Mouse (Mus musculus): ENCODE data around the gene Slc50a1.

Gene Slc50a1

DNA sequence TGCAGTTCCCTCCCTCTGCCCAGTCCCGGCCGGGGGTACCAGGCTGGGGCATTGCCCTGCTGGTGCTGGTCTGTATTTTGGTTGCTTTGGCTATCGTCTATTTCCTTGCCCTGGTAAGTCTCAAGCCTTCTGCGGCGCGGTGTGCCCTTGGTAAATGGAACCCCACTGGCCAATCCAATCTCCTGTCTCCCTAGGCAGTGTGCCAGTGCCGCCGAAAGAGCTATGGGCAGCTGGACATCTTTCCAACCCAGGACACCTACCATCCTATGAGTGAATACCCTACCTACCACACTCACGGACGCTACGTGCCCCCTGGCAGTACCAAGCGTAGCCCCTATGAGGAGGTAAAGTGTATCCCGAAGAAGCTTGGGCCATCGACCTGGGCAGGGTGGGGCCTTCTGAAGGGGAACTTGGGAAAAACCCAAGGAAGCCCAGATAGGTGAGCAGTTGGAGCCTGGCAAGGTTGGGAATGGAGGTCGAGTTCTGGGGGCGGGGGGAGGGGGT, 38.5 kb downstream of the Slc50a1 start:
- no peak for DNase-seq (ENCODE audit: low read depth, low spot score)

DNA sequence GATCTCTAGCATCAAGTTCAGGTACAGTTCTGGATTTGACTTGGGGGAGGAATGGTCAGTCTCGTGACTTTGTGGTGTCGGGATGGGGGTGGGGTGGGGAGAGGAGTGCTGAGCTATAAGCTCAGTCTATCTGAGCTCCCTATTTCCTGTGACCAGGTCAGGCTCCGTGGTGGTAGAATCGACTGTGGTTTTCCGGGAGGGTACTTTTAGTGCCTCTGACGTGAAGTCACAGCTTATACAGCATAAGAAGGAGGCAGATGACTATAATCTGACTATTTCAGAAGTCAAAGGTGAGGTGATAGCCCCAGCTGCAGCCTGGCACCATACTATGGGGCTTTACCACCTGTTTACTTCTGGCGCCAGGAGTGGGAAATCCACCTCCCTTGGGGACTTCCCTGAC, 39.0 kb downstream of the Slc50a1 start:
- no peak for DNase-seq (ENCODE audit: low read depth, low spot score)

DNA sequence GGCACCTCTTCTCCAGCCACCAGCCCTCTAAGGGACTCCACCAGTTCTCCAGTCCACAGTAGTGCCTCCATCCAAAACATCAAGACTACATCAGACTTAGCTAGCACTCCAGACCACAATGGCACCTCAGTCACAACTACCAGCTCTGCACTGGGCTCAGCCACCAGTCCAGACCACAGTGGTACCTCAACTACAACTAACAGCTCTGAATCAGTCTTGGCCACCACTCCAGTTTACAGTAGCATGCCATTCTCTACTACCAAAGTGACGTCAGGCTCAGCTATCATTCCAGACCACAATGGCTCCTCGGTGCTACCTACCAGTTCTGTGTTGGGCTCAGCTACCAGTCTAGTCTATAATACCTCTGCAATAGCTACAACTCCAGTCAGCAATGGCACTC, 39.8 kb downstream of the Slc50a1 start:
- no peak for DNase-seq (ENCODE audit: low read depth, low spot score)

DNA sequence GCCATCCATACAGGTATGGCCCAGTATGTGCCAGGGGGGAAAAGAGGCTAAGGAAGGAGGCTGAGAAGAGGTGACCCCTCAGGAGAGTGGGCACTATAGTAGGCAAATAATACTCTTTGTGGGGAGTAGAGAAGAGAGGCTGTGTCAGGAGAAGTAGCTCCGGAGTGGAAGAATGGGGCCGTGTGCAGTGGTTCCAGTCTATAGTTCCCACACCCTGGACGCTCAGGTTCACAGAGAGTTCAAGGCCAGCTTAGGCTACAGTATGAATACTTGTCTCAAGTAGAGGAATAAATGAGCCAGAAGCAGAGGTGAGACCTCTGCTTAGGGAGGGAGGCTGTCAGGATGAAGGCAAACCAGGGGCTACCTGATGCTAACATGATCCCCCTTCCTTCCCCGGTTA, 41.1 kb downstream of the Slc50a1 start:
- DNase-seq (ENCODE audit: low read depth, low spot score): peak; percentile 89

DNA sequence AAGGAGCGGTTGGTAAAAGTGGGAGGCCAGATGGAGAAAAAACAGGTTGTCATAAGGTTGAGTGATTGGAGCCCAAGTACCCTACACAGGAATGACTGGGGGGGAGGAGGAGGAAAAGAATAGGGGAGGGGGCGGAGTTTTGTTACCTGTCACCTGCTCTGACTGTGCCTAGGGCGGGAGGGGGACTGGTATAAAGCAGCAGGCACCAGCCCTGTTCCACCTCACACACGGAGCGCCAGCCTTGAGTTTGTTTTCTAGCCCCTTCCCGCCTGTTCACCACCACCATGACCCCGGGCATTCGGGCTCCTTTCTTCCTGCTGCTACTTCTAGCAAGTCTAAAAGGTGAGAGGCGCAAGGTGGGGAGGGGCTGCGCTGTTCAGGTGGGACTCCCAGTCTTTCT, 41.5 kb downstream of the Slc50a1 start, which contains the start of gene Muc1:
Muc1 (plus strand) TSS at position 222 of the 400 bp plus-strand sequence.
- peak; percentile 55 for DNase-seq (ENCODE audit: low read depth, low spot score)

DNA sequence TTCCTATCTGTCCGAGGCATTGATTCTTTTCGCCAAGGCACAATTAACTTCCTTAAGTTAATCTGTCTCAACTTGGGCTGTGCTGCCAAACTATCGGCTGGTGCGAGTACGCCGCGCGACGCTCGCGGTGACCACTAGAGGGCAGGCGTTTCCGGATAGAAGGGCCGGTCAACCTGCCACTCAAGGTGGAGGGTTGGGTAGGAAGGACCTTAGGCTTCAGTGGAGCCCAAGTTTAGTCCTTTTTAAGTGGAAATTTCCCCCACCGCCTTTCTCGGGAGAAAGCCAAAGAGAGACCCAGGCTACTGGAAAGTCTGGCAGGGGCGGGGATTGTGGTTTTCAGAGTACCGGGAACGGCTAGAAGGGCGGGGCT, 42.2 kb downstream of the Slc50a1 start:
- DNase-seq (ENCODE audit: low read depth, low spot score): peak; percentile 90

DNA sequence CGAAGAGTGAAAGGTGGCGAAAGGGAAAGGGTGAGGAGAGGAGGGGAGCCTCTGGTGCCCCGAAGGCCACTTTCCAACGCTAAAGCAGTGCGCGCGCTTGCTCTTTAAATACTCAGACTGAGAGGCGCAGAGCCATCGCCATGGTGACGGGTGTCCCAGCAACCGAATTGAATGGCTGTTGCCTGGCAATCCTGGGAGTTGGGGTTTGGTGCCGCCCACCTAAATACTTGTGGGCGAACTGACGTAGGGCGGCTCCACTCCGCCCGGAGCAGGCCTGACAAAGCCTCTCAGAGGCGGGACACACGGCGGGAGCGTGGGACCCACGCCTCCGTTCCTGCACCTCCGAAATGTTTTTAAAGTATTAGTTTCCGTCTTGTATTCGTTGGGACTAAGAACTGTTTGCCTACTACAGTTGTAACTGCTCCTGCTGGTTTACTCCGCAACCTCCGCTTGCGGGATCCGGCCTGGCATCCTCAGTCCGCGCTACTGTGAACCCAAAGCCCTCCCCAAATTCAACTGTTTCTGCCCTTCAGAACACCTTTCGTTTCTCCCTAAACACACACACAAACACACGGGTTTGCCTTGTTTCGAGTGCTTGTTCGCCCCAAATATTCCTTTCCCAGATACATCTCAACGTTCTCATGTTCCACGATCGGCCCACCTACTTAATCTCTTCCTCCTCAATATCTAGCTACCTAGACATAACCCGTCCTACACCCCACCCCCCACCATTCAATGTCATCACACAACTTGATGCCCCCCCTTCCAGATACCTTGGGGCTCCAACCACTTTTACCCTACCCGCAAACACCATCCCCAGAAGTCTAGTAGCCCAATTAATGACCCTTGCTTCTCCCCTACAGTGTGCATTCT, 42.8 kb downstream of the Slc50a1 start:
- DNase-seq (ENCODE audit: low read depth, low spot score): peak; percentile 97

DNA sequence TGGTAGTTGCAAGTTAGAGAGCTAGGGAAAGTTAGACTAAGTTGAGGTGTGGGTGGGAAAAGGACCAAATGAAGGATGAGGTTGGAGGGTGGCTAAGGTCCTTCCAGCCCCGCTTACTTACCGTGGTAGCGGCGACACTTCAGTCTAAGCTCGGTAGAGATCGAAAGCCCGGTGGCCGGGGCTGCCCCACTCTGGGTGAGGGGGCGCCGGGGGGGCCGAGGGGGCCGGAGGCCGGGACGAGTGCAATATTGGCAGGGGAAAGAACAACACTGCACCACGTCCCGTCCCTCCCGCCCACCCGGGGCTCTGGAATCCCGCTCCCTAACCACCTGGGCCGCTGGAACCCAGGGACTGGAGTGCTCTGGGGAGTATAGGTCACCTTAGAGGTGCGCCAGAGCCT, 43.5 kb downstream of the Slc50a1 start, which contains the start of gene Mtx1:
Mtx1 (minus strand) TSS at position 189 of the 400 bp plus-strand sequence.
- DNase-seq (ENCODE audit: low read depth, low spot score): no peak

DNA sequence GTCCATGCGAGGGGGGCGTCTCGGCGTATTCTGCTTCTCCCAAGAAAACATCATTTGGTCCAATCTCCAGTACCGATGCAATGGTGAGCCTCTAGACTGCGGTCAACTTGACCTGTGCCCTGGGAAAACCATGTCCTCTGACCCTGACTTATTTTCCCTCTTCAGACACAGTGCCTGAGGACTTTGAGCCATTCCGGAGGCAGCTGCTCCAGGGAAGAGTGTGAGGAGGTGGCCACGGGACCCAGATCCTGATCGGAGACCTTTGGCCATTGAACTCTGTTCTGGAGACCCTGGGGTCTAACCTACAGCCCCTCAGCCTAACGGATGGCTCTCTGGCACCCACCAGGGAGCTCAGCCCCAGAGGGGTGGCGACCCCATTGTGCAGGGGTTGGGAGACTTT, 44.0 kb downstream of the Slc50a1 start:
- no peak for DNase-seq (ENCODE audit: low read depth, low spot score)

DNA sequence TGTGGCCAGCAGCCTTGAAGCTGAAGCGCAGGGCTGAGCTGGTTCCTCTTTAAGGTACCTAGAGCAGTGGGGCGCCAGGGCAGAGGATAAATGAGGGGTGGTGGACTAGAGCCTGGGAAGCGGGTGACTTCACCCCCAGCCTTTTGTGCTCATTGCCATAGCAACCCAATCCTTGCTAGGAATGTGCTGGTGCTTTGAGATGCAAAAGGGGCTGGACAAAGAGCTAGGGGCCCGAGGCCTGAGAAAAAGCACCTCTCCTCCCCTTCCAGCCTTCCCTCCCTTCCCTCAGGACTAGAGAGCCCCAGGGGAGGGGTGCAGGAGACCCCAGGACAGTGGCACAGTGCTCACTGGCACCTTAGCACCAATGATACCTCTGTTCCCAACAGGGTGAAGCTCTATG, 44.5 kb downstream of the Slc50a1 start:
- peak; percentile 96 for DNase-seq (ENCODE audit: low read depth, low spot score)

DNA sequence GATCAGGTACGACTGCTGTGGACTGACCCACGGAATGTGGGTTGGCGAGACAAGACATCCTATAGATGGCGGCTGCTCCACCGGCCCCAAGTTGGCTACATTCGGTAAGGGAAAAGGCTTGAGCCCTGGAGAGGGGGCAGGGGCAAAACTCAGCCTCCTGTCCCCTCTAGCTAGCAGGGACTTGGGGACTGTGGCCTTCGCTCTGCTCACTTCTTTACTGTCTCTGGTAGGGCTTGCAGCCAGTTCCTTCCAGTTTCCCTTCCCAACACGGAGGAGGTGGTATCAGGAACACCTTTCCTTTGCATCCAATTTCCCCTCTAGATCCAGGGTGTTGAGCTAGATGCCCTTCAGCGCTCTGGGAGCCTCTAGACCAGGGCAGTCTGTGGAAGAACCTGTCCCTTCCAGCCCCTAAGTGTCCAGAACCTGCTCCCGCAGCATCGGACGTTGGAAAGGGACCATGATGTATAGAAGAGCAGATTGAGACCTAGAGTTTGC, 45.0 kb downstream of the Slc50a1 start:
- peak; percentile 53 for DNase-seq (ENCODE audit: low read depth, low spot score)

DNA sequence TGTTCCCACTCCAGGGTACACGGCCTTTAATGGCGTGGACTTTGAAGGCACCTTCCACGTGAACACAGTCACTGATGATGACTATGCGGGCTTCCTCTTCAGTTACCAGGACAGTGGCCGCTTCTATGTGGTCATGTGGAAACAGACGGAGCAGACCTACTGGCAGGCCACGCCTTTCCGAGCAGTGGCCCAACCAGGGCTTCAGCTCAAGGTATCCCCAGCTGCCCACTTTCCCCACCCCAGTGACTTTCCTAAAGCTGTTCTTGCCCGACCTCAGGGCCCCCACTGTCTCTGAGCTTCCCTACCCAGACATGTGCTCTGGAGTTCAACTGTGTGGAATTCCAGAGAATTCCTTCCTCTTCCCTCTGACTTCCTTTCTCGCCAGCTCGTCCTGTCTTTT, 45.6 kb downstream of the Slc50a1 start:
- DNase-seq (ENCODE audit: low read depth, low spot score): no peak

DNA sequence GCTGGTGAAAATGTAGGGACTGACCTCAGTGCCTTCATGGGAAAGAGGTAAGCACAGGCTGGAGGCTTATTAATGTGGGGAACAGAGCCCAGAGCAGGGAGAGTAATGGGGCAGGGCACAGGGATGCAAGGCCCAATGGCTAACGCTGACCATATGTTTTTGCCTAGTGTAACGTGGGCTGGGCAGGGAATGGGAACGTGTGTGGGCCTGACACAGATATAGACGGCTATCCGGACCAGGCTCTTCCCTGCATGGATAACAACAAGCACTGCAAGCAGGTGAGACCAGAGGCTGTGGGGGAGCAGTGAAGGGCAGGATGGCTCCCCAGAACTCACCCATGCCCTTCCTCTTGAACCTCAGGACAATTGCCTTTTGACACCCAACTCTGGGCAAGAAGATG, 49.2 kb downstream of the Slc50a1 start:
- DNase-seq (ENCODE audit: low read depth, low spot score): no peak

DNA sequence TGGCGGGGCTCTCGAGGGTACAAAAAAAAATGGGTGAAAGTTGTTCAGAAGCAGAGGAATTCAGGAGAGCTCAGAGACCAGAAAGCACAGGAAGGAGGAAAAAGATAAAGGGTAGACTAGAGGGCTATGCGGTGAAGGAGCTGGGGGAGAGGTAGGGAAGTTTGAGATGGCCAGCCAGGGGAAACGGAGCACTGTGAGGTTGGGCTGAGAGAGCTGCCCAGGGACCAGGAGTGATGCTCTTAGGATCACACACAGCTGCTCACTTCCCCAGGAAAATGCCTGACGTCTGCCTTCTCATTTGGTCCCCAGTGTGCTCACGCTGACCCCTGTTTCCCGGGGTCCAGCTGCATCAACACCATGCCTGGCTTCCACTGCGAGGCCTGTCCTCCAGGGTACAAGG, 50.8 kb downstream of the Slc50a1 start:
- DNase-seq (ENCODE audit: low read depth, low spot score): no peak

DNA sequence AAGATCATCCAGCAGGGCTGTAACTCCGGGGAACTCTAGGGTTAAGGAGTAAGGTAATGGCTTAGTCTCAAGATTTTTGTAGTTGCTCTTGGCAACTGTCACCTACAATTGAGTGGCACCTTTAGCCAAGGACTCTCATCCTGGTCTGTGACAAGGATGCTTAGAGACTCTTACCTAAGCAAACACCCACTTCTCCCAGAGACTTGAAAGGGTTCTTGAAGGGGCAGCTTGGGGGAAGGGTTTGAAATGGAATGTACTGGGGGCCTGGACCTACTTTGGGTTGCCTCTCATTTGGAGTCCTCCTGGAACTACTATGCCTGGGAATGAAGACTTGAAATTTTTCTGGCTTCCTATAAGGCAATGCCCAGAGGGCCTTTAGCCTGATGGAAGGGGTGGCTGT, 52.1 kb downstream of the Slc50a1 start:
- no peak for DNase-seq (ENCODE audit: low read depth, low spot score)
